Comparison of ENCODE assay signal across 12 mouse cellular contexts in genomic region chr10:96733581-96733980, GRCm38 (mm10).
"Had no signal": no experiment of that assay in that cellular context is flagged by ENCODE, and none has a peak within 500 bp of the region (broad histone marks: within the 10 kb centered on the region; RNA-seq: fewer than 3 reads in every experiment).

No protein-coding gene starts in this region.

- ATAC-seq: midbrain, embryonic 13.5 days had no signal

- H3K4me1 ChIP-seq: midbrain, embryonic 13.5 days; neural tube, embryonic 15.5 days had no signal

- H3K4me2 ChIP-seq: limb, embryonic 13.5 days; midbrain, embryonic 13.5 days; neural tube, embryonic 15.5 days had no signal

- H3K27ac ChIP-seq: layer of hippocampus, adult 2 months; limb, embryonic 13.5 days; liver, embryonic 14.5 days; midbrain, embryonic 13.5 days; neural tube, embryonic 15.5 days had no signal

- H3K4me3 ChIP-seq: layer of hippocampus, adult 2 months; limb, embryonic 13.5 days; midbrain, embryonic 13.5 days; myocyte; neural tube, embryonic 15.5 days had no signal

- DNase-seq: kidney, postnatal 10 days; kidney, postnatal 4 days; lung, adult 18-20 months; right cerebral cortex, adult 18-20 months; right cerebral cortex, postnatal 25 days; thymus, postnatal 4 days had no signal

- H3K27me3 ChIP-seq: limb, embryonic 13.5 days; midbrain, embryonic 13.5 days; neural tube, embryonic 15.5 days had no signal

- H3K36me3 ChIP-seq: limb, embryonic 13.5 days; midbrain, embryonic 13.5 days; neural tube, embryonic 15.5 days had no signal

- H3K9ac ChIP-seq: limb, embryonic 13.5 days; liver, embryonic 14.5 days; midbrain, embryonic 13.5 days; neural tube, embryonic 15.5 days had no signal

- H3K9me3 ChIP-seq: limb, embryonic 13.5 days; midbrain, embryonic 13.5 days; neural tube, embryonic 15.5 days had no signal
